Mouse (Mus musculus) layer of hippocampus, postnatal 14 days (tissue): ENCODE measurements around the gene Wdr48. TPM values are rescaled to one million over a fixed set of nuclear protein-coding genes. Genes with fewer than 3 reads are reported as not detected.
A peak's percentile ranks its signal among the peaks of the same experiment; 100 is the strongest.

Experiments used
- DNase-seq, 2 experiments: peaks; one replicate each; pipeline ENCODE4 v3.0.0; 2021 to 2022; ENCODE audit warnings: low spot score in 2 of 2, mixed read lengths in 1 of 2
- total RNA-seq, 2 experiments: library from RNA; stranded (reverse); gene quantifications; 2 replicates each; pipeline ENCODE4 v1.2.3; 2021

Wdr48 gene
- total RNA-seq, 2 experiments from 2014 or later = 63.1 to 65.8 TPM

DNA sequence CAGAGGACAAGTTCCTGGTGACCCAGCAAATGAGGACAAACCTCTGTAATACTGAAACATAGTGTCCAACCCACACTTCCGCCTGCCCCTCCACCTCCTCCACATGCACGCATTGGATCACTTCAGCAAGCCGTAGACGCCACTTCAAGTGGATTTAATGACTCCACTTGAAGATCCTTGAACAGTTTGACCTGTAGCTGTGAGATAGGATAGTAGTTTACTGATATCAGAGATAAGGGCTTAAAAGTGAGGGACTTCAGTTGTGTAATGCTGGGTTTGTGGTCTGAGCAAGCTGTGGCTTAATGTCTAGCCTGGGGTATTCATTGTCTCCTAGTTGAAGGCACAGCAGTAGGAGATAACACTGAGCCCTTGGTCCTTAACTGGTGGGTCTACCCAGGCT, 28.8 kb downstream of the Wdr48 start:
- no peak for DNase-seq

DNA sequence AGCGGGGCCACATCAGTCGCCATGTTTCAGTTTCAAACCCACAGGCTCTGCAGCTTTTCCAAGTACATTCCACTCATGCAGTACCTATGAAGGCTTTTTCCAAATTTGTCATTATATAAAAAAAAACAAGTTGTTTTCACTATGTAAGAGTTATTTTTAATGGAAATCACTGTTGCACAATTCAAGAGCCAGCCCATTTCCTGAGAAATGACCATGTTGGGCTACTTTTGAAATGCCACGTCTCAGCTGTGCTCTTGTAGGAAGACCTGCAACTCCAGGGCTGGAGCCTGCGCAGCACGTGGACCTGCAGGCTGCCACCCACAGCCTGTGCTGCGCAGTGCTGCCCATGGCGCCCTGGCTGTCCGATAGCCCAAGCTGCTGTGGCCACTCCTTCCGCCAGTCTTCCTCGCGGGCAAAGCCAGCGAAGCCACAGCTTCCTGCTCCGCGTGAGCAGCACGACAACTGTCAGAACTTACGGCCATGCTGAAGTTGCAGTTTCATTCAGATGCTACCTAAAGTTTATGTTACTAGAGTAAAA, 30.5 kb downstream of the Wdr48 start:
- no peak for DNase-seq

DNA sequence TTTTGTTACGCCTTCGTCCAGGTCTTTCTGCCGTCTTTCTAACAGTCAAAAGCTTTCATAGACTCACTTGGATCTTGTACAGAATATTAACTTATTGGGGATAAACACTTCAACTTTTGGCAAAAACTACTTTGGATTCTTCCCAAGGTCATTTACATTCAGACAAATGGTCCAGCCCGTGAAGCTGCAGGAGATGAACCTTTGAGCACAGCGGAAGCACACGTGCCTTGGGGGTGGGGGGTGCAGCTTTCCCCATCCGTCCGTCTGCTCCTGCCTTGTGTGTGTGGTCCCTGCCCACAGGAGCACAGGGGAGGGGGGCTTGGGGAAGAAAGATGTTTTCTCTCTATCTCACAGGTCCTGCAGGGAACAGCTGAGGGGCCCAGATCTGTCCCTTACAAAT, 31.1 kb downstream of the Wdr48 start:
- DNase-seq = no peak

DNA sequence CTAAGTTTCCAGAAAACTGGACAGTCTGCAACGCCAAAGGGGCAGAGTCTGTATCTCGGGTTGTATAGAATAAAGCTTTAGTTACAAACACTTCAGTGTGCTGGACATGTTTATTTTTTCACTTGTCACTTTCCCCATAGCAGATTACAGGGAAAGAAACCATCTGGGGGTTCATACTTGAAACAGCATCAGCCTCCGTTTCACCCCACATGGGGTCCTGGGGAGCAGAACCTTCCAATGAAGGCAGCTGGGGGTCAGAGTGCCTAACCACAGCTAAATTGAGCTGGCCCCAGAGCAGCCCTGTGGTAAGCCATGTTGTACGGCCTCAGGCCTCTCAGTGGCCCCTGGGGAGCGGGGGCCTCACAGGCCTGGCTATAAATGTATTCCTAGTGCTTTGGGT, 31.8 kb downstream of the Wdr48 start:
- no peak for DNase-seq

DNA sequence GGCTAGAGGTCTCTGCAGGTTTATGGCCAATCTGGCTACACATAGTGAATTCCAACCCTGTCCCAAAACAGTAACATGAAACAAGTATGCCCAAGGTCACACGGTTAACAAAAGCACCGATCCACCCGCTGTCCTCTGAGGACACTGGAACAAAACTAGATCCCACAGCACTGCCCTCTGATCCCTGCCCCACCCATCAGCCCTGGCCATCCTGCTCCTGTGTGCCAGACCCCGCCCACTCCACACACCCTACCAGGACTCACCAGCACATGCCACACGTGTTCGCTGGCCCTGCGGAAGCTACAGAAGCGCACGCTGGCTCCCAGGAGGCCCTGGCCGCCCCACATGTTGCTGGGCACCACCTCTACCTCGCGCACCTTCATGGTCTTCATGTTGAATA, 37.7 kb downstream of the Wdr48 start:
- no peak for DNase-seq

DNA sequence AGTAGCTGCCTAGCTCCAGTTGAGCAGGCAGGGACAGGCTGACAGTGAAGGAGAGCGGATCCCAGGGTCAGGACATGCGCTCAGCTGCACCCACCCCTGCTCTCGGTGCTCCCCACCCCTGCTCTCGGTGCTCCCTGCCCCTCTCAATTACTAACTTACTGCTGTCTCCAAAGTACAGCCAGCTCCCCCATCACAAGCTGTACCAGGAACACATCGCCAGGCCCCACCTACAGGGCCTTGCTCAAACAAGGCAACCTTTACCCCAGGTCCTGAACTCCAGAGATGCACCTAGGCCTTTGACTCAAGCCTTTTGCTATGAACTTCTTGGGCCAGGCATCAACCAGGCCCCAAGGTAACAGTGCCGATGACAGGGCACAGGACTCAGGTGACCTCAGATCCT, 39.0 kb downstream of the Wdr48 start:
- no peak for DNase-seq

- peak; percentile 88 to 93 for DNase-seq
Measured at GRCm38 (mm10) chr9:119937005-119937773, 42.5 kb downstream of the Wdr48 start, which contains the start of the genes Gorasp1 and Ttc21a. TSS of gene Gorasp1 (minus strand) at chr9:119937565. TSS of gene Ttc21a (plus strand) at chr9:119937606.

GRCm38 (mm10) chr9:119938496-119938895, 43.8 kb downstream of the Wdr48 start:
- no peak for DNase-seq

DNA sequence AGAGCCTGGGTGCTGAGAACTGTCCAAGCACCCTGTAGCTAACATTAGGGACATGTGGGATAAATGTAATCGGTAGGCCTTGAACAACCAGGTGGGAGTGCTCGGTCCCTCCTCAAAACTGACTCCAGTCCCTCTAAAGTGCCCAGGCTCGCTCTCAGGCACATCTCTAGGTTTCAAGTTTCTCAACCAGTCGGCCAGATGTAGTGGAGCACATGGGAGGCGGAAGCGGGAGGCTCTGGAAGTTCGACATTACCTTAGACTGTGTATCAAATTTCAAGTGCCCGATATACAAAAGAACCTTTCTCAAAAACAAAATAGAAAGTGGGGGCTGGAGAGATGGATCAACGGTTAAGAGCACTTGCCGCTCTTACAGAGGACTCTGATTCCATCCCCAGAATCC, 45.0 kb downstream of the Wdr48 start:
- no peak for DNase-seq

DNA sequence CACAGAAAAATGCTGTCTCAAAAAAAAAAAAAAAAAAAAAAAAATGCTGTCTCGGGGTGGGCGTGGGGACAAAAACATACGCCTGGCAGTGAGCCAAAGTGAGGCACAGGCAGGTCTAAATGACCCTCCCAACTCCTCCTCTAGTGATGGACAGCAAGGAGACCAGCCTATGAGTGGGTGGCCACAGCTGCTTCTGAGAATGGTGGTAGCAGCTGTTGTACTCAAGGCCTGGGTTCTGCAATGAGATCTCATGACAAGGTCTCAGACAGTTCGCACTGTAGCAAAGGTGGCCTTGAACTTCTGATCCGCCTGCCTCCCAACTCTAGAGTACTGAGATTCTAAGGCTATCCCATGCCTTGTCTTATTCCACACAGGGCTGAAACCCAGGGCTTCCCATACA, 46.7 kb downstream of the Wdr48 start:
- DNase-seq = no peak

GRCm38 (mm10) chr9:119941861-119942260, 47.2 kb downstream of the Wdr48 start:
- no peak for DNase-seq

- DNase-seq = no peak
Measured at GRCm38 (mm10) chr9:119943326-119943725, 48.6 kb downstream of the Wdr48 start.

DNA sequence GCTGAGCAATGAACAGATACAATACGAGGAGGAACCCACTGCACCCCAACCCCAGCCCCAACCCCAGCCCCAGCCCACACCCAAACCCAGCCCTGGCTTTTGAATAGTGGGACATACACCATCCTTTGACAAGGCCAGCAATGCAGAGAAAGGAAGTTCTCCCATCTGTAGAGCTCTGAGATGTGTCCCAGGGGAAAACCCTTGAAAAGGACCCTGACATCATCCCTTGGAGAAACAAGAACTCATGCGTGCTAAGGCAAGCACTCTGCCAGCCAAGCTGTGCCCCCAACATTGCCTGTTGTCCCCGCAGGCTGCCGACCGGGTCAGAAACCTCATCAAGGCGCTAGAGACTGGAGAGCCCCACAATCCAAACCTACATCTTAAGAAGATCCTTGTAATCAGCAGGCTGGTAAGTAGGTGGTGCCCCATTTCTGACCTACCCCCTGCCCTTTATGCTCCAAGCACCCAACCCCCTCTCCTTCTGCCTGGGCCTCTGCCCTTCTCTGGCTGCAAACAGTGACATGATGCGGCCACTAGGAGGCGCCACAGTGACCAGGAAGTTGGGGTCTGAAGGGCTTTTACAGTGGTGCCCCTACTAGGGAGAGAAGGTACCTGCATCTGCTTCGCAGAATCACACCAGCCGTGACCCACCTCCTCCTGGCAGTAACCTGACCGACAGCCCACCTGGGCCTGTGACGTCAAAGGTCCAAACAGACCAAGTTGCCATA, 50.7 kb downstream of the Wdr48 start:
- DNase-seq = no peak

- DNase-seq = no peak
Measured at GRCm38 (mm10) chr9:119948804-119949203, 54.1 kb downstream of the Wdr48 start.

GRCm38 (mm10) chr9:119950434-119950833, 55.8 kb downstream of the Wdr48 start:
- no peak for DNase-seq

GRCm38 (mm10) chr9:119951388-119951787, 56.7 kb downstream of the Wdr48 start:
- DNase-seq = no peak

- DNase-seq = no peak
Measured at GRCm38 (mm10) chr9:119958835-119959234, 64.2 kb downstream of the Wdr48 start.

DNA sequence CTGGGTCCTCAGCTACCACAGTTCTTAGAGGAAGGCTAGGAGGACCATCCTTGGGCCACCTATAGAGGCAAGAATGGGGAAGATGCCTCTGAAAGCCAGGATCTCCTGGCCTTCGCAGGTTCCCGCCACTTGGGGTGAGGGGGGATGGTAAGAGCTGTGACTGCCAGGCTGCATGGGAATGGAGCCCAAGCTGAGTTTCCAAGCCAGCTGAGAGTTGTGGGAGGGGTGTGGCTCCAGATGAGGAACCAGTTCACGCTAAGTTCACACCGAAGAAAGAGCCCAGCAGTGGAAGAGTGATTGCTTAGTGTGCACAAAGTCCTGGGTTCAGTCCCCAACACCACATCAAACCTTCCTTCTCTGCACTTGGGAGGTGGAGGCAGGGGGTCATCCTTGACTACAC, 67.5 kb downstream of the Wdr48 start:
- no peak for DNase-seq

GRCm38 (mm10) chr9:119962987-119963667, 68.4 kb downstream of the Wdr48 start:
- DNase-seq = no peak

- no peak for DNase-seq
Measured at GRCm38 (mm10) chr9:119964206-119964605, 69.5 kb downstream of the Wdr48 start.

GRCm38 (mm10) chr9:119965186-119965585, 70.5 kb downstream of the Wdr48 start:
- DNase-seq = no peak
